Mouse (Mus musculus) embryo, embryonic 11 days (tissue): Measurements from ENCODE around the gene Mapk13.

ENCODE experiments used
- DNase-seq: peaks from one replicate; pipeline ENCODE4 v3.0.0-alpha.2; 2015

Mapk13 gene

DNA sequence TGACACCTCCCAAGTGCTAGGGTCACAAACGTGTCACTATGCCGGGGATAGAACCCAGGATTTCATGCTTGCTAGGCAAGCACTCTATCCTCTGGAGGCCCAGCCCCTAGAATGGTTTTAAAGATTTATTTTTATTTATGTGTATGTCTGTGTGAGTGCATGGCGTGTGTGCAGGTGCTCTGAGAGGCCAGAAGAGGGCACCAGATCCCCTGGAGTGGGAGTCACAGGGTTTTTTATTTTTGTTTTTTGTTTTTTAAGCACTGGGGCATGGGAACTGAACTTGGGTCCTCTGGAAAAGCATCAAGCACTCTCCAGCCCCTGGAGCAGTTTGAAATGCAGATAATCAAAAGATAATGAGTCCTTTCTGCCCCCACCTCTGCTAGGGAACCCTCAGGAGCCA is 7.7 kb downstream of the Mapk13 start:
- DNase-seq = no peak

DNA sequence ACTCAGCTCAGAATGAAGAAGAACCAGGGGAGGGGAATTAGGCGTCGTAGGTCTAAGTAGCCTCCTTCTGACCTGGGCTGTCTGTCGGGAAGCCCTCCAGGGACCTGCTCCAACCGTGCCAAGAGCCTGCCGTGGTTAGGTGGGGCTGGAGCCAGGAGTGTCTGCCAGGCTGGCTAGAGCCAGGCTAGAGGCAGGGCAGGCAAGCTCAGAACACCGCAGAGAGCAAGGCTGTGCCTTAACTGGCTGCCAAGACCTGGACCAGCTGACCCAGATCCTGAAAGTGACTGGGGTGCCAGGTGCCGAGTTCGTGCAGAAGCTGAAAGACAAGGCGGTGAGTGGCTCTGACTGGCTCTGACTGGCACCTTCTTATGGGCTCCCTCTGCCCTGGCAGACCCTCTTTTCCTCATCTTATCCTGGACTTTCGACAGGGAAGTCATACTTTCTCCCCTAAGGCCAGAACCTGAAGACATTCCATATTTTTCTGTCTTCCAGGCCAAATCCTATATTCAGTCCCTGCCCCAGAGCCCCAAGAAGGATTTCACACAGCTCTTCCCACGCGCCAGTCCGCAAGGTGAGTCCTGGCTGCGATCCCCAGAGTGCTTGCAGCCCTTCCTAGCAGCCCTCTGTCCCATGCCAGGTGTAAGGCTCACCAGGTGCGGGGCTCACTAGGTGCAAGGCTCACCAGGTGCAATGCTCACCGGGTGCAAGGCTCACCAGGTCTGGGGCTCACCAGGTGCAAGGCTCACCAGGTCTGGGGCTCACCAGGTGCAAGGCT is 8.3 kb downstream of the Mapk13 start:
- no peak for DNase-seq

DNA sequence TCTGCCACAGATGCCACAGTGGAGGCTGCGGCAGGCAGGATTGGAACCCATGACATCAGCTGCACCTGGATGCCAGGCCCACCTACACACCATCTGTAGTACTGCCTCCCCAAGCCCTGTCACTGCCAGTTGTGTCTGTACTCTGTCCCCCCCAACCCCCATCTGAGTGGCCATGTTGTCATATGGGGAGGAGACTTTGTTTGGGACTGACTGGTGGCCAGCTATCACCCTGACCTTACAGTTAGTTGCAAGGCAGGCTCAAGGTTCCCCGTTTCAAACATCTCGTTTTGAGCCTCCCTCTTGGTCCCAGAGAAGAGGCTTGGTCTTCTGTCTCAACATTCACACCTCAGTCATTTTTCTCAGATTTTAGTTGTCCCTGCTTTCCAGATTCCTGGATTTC is 10.6 kb downstream of the Mapk13 start:
- no peak for DNase-seq

DNA sequence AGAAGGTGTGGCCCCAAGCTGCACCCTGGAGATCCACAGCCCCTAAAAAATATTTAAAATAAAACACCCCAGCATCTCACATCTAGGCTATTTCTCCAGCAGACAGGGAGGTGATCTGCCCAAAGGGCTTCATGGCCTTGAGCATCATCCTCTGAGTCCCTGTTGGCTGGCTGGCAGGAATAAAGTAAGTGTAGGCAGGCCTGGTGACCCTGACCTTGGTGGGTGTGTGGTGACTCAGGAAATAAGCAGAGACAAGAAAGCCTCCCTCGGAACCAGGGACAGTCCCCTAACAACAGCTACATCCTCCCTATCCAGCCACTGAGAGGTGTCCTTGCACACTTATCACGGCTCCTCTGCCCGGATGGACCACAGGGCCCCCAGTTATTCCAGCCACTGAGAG is 11.7 kb downstream of the Mapk13 start:
- DNase-seq = no peak

DNA sequence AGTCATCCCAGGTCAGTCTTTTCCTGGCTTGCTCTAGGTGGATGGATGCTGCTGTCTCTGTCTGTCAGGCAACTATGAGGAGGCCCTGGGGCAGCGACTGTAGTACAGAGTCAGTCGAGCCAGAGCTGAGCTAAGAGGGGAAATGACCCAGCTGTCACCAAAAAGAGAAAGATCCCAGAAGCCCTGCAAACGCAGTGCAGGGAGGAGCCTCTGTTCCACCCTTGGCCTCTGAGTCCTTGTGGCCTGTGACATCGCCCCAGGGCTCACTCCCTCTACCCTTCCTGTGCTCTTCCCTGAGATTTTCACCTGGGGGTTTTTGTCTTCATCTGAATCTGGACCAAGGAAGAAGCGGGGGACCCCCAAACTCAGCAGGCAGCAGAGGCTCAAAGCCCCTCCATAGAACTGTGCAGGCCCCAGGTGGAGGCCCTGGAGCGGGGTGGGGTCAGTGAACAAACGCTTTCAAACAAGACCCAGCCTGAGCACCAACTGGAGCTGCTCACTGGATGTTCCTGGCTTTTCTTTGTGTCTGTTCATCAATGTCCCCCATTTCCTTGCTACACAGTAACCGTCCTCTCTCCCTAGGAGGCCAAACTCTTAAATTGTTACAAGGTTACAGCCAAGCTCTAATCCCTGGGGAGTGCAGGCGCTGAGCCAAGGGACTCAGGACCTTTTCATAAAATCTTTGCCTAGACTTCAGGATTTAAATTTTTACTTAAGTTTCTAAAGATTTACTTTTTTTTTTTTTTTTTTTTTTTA is 12.4 kb downstream of the Mapk13 start:
- peak; percentile 17 for DNase-seq

DNA sequence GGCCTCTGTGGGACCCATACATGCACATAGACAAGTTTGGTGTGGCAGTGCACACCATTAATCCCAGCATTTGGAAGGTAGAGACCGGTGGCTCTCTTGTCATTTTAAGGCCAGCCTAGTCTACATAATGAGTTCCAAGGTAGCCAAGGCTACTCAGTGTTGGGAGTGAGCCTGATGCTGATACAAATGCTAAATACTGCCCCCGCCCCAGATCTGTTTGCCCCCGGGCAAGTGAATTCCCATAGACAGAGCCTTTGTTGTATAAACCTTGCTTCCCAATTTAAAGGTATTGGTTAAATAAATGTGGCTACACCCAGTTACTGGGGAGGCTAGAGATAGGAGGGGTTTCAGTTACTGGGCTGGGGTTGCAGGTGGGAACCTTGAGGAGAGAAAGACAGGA is 15.9 kb downstream of the Mapk13 start:
- DNase-seq = no peak

DNA sequence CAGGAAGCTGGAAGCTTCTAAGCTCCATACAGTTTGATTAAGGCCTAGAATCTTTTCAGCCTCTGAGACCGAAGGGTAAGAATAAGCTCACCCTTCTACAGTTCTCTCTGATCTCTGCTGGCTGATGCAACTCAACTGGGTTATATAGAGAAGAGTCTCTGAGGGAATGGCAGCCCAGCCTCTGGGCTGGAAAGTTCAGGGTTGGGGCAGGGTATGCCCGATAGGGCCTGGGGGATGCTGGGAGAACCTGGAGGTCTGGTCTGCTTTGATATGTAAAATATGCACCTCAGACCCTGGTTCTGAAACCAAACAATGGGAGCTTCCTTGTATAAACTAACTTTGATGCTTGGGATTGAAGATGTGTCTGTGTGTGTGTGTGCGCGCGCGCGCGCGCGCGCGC is 18.4 kb downstream of the Mapk13 start:
- no peak for DNase-seq

DNA sequence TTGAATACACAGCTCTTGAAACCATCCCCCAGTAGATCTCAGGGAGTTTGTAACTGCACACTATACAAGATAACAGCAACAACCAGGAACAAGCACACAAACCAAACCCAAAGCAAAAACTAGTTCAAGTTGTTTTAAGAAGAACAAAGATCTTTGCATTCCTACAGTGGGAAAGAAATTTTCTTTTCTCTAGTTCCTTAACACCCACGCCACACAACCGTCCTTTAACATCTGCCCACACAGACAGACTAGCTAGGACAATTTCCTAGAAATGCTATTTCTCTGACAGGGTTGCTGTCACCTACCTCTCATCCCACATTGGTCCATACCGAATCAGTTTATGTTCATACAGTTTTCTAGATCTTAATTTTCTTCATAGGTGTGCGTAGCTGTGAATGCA is 27.9 kb downstream of the Mapk13 start:
- no peak for DNase-seq

DNA sequence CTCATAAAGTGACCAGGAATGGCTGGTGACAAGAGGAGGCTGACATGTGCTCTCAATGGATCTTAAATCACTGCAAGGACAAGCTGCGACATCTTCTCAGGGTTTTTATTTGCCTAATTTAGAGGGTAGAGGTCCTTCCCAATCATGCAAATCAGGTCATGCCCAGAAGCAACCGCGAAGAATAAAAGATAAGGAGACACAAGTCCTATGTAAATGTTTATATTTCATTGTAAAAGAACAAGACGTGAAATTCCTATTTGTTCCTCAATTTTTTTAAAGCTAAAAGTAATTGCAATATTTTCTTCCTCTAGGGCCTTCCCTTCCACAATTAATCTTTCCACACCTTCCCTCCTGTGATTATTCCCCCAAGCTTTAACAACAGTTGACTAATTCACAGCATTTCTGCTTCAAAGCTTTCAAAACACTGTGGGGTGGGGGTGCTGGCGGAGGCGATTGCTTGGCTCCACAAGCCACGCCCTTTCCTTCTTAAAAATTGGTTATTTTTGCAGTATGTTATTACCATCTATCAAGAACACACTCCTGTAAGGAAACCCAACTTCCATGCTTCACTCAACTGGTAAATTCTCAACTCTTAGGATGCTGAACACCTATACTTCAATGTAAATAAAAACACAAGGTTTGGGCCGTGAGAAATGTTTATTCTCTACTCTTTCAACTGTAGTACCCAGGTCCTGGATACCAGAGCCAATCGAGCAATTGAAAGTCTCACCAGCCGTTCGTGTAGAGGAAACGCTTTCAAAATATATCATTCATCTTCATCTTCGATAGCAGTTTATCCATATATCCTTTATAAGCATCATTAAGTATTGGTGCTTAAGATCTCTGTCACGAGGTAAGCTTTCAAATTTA is 30.4 kb downstream of the Mapk13 start:
- DNase-seq = peak; percentile 34

DNA sequence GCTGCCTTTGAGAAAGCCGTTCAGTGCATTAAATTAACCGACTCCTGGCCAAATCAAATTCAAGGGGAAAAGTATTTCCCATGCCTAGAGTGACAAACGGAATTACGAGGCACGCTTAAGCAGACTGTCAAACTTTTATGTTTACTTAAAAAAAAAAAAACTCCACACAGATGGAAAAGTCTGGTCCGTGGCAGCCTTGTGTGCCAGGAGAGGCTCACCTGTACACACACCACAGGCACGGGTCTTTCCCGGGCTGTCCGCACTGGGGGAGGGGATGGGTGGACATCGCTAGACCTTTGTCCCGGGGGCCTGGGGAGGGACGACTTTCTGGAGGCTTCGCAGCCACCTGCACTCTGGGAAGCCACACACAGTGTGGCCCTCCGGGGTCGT is 31.2 kb downstream of the Mapk13 start:
- DNase-seq = no peak

DNA sequence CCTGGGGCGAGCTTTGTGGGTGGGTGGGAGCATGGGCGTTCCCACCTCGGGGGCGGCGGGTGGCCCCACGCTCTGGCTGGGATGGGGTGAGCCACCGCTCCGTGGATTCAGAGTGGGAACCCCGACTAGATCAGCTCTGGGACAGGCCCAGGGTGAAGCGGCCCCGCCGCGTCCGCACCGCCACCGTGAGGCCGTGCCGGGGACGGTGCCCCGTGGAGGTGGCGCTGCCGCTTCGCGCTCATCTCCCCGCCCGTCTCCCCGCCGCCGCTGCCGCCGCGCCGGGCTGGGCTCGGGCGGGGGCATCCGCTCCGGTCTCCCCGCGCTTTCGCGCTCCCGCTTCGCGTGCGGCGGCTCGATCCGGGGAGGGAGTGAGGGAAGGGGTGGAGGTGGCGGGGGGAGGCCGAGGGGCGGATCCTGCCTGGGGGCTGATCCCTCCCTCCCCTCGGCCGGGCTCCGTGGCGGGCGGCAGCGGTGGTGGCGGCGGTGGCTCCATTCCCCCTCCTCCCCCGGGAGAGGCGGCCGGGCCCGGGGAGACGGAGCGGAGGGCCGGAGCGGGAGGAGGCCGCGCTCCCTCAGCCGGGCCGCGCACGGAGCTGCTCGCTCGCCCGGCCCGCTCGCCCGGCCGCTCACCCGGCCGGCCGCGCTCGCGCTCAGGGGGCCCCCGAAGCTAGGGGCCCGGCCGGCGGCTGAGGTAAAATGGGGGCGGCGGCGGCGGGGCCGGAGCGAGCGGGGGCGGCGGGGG is 31.7 kb downstream of the Mapk13 start, which contains the start of gene Brpf3:
Brpf3 (plus strand) TSS at position 420 of the 742 bp plus-strand sequence.
- DNase-seq = peak; percentile 82

DNA sequence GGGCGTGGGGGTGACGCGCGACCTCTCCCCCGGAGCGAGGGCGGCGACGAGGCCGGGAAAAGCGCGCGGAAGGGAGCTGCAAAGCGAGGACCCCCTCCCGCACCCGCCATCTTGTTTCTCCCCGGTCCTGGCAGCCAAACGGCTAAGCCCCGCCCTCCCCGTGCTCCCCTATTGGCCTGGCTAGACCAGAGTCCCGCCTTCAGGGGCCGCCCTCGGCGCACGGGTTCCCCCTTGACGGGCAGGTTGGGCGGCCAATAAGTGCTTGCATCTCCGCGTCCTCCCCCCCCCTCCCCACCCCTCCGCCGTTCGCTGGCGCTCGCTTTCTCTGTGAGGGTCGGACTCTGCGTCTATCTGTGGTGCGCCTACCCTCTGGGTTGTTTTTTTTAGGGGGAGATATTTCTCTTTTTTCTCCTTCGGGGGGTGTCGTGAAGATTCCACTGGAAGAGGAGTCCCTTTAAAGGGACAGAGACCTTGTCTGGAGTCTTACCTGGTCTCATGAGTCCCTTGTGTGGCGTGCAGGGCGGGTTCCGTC is 32.4 kb downstream of the Mapk13 start:
- peak; percentile 100 for DNase-seq

DNA sequence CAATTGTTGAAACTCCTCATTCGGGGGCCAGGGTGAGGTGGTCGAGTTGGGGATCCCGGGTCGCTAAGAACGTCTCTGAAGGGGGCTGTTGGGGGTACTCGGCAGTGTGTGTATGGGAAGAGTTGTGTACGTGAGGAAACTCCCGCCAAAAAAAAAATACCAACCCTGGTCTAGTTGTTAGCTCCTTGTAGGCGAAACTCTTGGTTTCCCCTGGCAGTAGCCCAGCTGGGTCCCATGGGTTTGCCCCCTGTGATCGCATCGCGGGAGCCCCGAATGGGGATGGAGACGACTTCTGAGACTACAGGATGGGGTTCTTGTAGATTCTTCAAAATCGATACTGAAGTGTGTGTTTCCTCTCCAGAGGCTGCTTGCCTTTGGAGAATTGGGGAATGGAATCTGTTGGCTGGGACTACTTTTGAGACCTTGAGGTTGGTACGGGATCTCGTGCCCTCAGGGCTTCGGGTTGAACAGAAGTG is 32.9 kb downstream of the Mapk13 start:
- peak; percentile 62 for DNase-seq

DNA sequence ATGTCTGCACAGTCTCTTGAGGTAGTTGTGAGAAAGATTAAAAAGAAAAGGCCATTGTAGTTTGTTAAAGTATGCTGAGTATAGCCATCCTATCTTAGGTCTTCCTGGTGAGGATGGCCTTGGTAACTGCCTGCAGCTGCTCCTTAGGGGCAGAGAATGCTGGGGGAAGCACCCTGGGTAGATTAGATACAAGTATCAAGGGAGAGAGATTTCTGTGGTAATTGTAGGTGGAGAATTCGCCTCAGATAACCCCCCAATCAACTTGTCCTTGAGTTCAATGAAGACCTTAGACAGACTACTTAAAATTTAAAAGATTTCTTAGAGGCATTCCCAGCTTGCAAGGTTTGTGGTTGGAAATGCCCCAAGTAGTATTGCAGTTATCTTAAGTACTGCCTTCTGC is 34.2 kb downstream of the Mapk13 start:
- DNase-seq = no peak

DNA sequence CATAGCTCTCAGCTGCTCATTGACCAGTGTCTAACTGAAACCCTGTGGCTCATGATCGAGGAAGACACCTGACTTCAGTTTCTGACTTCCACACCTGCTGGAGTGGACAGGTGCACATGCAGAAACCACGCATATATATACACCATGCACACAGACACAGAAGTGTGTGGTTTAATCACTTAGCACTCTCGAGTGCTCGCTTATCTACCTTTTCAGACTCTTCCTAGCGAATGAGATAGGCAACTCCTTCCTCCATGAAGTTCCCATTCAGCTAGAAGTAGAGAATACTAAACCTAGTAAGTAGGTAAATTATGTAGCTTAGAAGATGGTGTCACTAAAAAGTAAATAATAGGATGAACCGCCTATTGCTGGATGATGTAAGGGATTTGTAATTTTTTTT is 35.9 kb downstream of the Mapk13 start:
- DNase-seq = no peak

DNA sequence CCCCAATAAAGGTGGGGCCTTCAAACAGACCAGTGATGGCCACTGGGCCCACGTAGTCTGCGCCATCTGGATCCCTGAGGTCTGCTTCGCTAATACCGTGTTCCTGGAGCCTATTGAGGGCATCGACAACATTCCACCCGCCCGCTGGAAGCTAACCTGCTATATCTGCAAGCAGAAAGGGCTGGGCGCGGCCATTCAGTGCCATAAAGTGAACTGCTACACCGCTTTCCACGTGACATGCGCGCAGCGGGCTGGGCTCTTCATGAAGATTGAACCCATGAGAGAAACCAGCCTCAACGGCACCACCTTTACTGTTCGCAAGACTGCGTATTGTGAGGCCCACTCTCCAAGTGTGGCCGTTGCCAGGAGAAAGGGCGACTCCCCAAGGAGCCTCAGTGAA is 37.7 kb downstream of the Mapk13 start:
- no peak for DNase-seq

DNA sequence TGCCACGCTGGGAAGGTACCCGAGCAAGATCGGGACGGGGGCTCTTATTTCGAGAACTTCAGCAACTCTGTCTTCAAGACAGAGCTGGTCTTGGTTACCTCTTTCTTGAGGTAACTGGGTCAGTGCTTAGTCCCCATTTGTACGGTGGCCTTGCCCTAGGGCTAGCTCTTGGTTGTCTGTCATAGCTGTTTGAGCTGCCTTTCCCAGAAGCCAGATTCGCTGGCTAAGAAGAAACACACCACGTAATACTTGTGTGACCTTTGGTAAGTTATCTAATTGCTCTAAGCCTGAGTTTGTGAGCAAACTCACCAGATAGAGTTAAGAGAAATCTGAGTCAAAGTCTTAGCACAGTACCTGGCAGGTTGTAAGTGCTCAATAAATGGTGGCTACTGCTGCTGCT is 39.6 kb downstream of the Mapk13 start:
- no peak for DNase-seq

DNA sequence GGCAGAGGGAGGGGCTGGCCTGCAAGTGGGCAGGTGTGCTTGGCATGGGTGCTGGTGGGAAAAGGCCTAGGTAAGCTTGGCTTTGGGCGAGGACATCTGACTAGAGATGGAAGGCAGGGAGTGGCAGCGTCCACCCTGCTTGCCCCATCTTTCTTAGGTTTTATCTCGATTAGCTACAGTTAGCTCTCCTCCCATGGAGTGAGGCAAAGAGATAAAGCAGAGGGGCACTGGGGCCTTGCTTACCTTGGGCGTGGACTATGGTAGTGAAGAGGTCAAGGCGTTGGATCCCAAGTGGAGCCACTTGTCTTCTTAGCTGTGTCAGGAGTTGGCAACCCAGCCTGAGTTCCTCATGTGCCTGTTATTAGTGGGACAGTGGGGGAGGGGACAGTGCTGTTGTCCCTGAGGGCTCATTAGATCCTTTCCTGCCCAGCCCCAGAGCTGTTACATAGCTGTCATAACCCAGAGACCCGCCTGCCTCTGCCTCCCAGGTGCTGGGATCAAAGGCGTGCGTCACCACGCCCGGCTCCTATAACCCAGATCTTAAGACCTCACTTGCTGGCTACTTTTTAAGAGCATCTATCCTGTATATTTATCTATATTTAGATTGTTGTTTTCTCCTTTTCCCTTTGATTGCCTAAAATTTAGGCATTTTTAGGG is 40.2 kb downstream of the Mapk13 start:
- DNase-seq = no peak

DNA sequence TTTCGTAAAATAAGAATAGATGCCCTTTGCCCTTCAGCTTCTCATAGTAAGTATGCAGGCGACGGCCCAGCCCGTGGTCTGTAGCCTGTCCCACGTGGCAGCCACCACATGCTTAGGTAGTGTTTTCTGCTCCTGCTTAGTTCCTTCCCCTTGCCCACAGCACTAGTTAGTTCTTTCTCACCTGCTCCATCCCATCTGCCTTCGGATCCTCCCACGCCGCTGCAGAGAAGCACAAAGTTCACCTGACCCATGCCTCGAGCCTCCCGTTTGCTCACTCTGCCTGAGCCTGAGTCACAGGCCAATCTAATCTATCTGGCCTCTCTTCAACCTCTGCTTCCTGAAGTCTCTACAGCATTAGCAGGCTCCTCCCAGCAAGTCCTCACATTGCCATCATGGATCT is 43.2 kb downstream of the Mapk13 start:
- no peak for DNase-seq

DNA sequence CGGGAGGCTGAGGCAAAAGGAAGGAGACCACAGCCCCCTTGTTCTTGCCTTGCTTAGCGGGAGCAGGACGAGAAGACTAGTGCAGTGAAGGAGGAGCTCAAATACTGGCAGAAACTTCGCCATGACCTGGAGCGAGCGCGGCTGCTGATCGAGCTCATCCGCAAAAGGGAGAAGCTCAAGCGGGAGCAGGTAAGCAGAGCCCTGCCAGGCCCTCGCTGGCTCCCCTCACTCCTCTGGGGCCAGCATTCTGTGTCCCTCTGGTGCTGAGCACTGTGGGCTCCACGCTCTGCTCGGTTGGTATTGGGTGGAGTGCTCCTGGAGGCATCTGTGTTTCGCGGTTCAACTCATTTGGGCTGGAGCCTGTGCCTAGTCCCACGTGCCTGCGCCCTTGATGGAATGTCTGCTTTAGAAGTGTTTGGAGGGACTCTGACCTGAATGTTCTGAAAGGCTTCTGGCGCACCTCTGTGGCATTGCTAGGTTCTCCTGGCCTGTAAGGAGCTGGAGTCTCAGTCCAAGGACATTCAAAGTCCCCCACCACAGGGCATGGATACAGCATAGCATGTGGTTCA is 45.5 kb downstream of the Mapk13 start:
- no peak for DNase-seq

DNA sequence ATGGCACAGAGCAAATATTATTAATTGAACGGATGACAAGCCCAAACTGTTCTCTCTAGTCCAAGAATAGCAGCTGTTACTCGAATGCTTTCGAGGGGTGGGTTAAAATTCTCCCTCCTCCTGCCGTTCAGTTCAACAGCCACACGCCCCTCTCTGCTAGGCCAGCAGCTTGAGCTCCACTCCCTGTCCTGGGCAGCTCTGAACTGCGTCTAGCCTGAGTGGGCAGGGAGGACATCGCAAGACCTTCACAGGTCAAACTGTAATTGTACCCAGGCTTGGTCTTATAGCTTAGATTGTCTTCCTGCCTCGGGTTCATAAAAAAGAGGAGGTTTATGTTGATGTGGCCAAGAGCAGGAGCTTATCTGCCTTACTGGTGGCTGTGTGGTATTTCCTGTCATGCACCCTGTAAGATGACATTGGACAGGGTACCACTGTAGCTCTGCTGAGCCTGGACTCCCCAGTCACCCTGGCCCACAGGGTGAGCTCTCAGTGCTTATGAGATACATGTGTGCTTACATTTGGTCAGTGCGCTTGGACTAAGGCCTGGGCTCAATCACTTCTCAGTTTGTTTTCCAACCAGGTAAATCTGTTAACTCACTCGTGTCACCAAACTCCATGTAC is 46.4 kb downstream of the Mapk13 start:
- DNase-seq = no peak
